Mouse (Mus musculus): Measurements from ENCODE around the gene Stk26.

The Stk26 gene

DNA sequence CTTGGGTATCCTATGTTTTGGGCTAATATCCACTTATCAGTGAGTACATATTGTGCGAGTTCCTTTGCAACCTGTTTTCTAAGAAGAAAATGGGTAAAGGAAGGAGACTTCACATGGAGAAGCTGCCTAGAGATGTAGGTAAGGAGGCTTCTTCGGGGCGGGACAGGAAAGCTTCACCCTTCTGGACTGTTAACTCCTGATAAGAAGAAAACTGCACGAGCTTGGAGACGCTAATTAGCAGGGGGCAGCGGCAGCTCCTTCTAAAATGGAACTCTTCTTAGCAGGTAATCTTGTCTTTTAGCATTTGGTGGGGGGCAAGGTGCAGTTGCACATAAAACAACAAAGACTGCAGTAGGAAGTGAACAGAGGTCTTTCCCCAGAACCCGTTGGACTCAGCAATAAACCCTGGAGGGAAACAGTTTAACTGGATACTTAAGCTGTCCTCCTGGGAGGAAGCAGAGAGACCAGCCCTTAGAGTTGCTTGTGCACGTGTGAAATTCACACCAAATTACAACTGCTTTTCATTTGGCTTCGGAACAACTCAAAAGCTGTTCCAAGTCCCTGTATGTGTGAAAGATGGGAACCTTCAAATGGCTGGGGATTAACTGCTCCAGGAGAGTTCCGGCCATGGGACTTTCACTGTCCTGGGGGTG, 86.2 kb downstream of the Stk26 start:
- no peak for DNase-seq (ENCODE audit: low spot score)

DNA sequence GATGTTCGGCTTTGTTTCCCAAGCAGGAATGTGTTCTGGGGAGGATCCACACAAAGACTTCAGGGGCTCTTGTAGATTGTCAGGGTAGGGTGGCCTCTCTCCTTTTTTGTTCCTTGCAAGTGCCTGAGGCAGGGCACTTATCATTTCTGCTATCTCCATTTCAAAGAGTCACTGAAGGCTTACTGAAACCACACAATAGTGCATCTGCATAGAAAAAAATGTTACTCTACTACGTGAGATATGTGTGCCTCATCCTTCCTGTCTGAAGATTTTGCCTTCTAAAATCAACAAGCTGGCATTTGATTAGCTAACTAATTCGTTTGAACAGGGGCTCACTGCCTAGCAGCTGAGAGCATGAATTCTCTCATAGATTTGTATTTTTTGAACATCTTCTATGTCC, 89.5 kb downstream of the Stk26 start:
- no peak for DNase-seq (ENCODE audit: low spot score)

DNA sequence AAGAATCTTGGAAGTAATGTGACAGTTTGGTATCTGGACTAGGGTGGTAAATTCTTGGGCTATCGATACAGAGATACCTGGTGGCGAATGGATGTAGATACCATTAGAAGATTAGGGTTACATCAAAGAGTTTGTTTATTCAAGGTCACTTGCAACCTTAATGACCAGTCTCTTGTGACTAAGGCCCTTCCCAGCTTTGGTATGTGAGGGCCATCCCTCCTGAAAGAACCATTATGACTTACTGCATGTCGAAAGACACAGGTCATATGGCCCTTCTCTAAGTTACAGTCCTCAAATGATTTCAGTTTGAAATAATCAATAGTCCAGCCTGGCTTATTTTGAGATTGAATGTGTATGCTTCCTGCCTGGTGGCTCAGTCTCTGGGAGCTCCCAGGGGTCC, 96.3 kb downstream of the Stk26 start:
- DNase-seq (ENCODE audit: low spot score): no peak

DNA sequence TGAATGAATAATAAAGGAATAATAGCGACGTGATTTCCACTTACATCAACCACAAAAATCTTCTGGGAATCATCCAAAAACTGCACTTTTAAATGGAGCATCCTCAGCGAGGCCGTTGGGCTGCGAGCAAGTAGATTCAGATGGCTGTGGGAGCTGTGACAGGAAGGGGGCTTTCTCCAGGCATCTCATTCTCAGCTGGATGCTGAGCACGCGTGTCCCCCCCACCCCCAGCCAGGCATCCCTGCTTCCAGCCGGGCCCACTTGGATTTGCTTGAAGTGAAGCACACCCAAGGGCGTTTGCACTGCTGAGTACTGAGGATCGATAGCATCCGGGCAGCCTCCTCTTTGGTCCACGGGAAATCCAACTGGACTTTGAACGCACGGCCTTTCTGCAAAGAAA, 101.8 kb downstream of the Stk26 start, which contains the start of gene Frmd7:
TSS of gene Frmd7 (minus strand) at position 101 of the 400 bp plus-strand sequence.
- DNase-seq (ENCODE audit: low spot score): no peak
